Mouse (Mus musculus) layer of hippocampus, adult 6 months (tissue): ENCODE measurements around the gene Tent5a. TPM values are rescaled to one million over a fixed set of nuclear protein-coding genes. Genes with fewer than 3 reads are reported as not detected.

Experiments used
- long read RNA-seq, 2 experiments: library from polyadenylated mRNA; unstranded; transcript quantifications; one replicate each; pipeline ENCODE4 v2.0.0; 2019 to 2020
- polyA plus RNA-seq: library from polyadenylated mRNA; unstranded; fragments of <200 nt; fragmentation: Nextera tagmentation; gene quantifications from 2 replicates; pipeline ENCODE4 v1.2.3, GENCODE M21; 2021

Tent5a gene
- polyA plus RNA-seq: 0.78 and 1.4 TPM in 2 replicates
- long read RNA-seq, experiment 1, full-length matches to known transcripts: 2 of 6 reads
- long read RNA-seq, experiment 1, partial matches to known transcripts: 1 of 6 reads
- long read RNA-seq, experiment 1, other reads (novel, unspliced or antisense): 3 of 6 reads
- long read RNA-seq, experiment 2, full-length matches to known transcripts: 10 of 16 reads
- long read RNA-seq, experiment 2, partial matches to known transcripts: 5 of 16 reads
- long read RNA-seq, experiment 2, other reads (novel, unspliced or antisense): 1 of 16 reads

DNA sequence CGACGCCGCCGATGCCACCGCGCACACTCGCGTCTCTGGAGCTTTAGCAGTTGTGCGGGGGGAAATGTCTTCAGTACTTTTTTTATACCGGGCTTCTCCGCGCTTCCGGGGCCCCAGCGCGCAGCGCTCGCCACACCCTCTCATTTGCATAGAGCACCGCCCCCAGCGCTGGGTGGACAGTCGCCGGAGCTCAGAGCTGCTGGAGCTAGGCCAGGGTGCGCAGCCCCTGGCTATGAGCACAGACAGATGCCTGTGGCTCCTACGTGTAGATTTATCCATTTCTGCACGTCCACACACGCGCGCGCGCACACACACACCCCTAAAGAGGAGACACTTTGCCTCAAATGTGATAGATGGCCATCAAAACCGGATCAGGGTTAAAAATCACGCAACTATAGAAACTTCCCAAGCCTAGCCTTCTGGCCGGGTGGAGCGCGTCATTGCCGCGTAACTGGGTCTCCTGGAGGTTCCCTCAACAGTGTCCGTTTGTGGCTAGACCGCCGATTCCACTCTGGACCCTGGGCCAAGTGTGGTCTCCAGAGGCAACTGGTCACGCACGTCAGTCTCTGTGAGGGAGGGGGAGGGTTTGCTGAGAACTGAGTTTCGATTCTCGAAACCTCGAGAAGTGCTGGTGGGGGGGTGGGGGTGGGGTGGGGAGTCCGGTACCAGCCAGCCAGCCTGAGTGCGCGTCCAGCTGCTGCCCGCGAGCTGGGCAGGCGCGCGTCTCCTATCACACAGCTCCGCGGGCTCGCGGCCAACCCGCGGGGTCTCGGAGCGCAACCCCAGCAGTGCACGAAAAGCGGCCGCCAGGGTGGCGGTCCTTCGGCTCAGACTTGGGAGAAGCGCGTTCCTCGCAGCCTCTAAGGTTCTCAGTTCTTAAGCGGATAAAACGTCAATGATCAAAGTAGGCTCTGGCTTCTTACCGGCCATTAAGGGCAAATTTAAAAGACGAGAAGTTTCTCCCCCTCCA lies at the start of gene Tent5a:
TSS of gene Tent5a (minus strand) at position 107 of the 970 bp plus-strand sequence.

DNA sequence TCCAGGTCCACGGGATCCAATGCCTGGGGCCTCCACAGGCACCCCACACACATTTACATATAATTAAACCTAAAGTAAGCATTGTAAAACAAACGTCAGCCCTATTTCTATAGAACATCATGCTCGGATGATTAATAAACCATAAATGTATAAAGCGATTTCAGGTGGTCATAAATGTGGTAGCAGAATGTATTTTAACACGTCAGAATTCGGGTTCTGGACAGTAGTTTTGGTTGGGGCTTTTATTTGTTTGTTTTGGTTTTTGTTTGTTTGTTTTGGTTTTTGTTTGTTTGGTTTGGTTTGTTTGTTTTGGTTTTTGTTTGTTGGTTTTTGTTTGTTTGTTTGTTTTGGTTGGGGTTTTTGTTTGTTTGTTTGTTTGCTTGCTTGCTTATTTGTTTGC lies 14.7 kb downstream of the Tent5a start, which contains the start of gene Gm11114:
TSS of gene Gm11114 (plus strand) at position 301 of the 400 bp plus-strand sequence.

Other genes with a start within 250 kb of the Tent5a start
- gene Gm11114, start 14.6 kb downstream of the Tent5a start, polyA plus RNA-seq: not detected in 2 replicates